Mouse (Mus musculus) C2C12 (cell line): ENCODE data around the gene Mrpl16. TPM values are rescaled to one million over a fixed set of nuclear protein-coding genes. Genes with fewer than 3 reads are reported as not detected.
A peak's percentile ranks its signal among the peaks of the same experiment; 100 is the strongest.

ENCODE experiments used
- H3K27me3 ChIP-seq: one replicate; pipeline ENCODE4 v1.6.1; 2011; ENCODE audit not compliant: control insufficient read depth, insufficient read depth, insufficient read length
- H3K36me3 ChIP-seq: one replicate; pipeline ENCODE4 v1.6.1; 2011; ENCODE audit not compliant: control insufficient read depth, insufficient read depth
- H3K4me3 ChIP-seq: one replicate; pipeline ENCODE4 v1.5.1; 2011; ENCODE audit warnings: mild to moderate bottlenecking, control low read depth; ENCODE audit not compliant: poor library complexity, insufficient read depth, severe bottlenecking
- H3K79me2 ChIP-seq: one replicate; pipeline ENCODE4 v1.6.1; 2011; ENCODE audit not compliant: control insufficient read depth, insufficient read depth
- H3K79me3 ChIP-seq: one replicate; pipeline ENCODE4 v1.6.1; 2011; ENCODE audit warnings: low read depth, control low read depth
- H3ac ChIP-seq: one replicate; pipeline ENCODE3; 2011; ENCODE audit warnings: low read depth; ENCODE audit not compliant: control insufficient read depth, insufficient read length
- CEBPB ChIP-seq: IDR thresholded peaks from one replicate; pipeline ENCODE4 v1.6.1; 2011; ENCODE audit warnings: low read depth, mild to moderate bottlenecking, control low read depth, moderate library complexity
- CTCF ChIP-seq: IDR thresholded peaks from one replicate; pipeline ENCODE4 v1.5.1; 2011; ENCODE audit not compliant: control insufficient read depth, insufficient read depth, insufficient read length
- FOSL1 ChIP-seq: IDR thresholded peaks from one replicate; pipeline ENCODE4 v1.8.0; 2011; ENCODE audit warnings: mild to moderate bottlenecking, low read length; ENCODE audit not compliant: poor library complexity, insufficient read depth, severe bottlenecking
- MAX ChIP-seq: IDR thresholded peaks from one replicate; pipeline ENCODE4 v1.6.1; 2011; ENCODE audit warnings: mild to moderate bottlenecking, control low read depth
- MYOD1 ChIP-seq: IDR thresholded peaks from one replicate; pipeline ENCODE4 v1.6.1; 2011; ENCODE audit warnings: low read depth; ENCODE audit not compliant: control insufficient read depth, insufficient read length
- MYOG ChIP-seq: IDR thresholded peaks from one replicate; pipeline ENCODE4 v1.6.1; 2011; ENCODE audit not compliant: control insufficient read depth, insufficient read length; ENCODE audit errors: extremely low read depth
- USF1 ChIP-seq: IDR thresholded peaks from one replicate; pipeline ENCODE4 v1.6.1; 2011; ENCODE audit warnings: low read depth, mild to moderate bottlenecking, control low read depth, moderate library complexity
- polyA plus RNA-seq: library from polyadenylated mRNA; unstranded; fragments of >200 nt; fragmentation: generic; extraction: Trizol; gene quantifications from one replicate; pipeline ENCODE4 v1.2.1, GENCODE M21; 2012; ENCODE audit warnings: missing spikeins

The Mrpl16 gene
- polyA plus RNA-seq, 1 experiment: 60.5 TPM

DNA sequence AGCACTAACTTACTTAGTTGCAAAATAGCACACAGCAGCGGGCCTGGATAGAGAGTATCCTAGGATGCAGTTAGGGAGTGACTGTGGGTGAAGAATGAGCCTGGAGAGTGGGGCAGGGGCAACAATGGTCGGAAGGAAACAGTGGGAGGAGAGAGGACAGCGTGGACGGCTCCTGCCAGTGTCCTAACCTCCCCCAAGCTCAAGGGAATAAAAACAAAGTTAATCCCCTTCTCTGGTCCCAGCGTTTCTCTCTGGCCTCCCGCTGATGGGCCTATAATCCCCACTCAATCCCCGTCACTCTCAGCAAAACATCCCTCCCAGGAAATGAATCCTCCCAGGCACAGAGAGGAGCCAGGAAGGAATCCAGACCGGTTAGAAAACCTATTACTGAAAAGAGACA, 43.5 kb downstream of the Mrpl16 start:
- no peaks in the 10 kb centered on the region for H3K79me3 ChIP-seq

DNA sequence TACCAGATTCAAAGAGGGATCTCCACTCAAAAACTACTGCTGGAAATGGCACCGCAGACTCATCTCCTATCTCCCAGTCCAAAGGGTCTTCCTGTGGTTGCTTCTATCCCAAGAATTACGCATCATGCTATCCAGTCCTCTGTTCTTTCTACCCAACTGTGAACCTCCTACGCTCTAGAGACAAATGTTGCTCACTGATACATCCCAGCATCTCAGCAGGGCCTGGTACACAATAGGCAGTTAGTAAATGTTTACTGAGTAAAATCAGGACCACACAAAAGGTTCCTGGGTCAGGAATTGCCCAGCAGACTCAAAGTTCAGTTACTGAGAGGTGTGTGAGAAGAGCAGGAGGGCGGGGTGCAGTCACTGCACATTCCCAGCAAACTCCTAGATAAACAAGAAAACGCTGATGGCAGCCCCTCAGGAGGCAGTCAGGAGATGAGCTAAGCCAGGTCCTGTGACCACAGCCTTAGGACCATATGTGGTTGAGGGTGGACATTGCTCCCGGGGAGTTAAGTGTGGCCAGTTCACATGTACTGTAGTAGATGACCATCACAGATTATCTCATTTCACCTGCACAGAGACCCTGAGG, 44.6 kb downstream of the Mrpl16 start:
- no peaks in the 10 kb centered on the region for H3K27me3 ChIP-seq
- no peaks in the 10 kb centered on the region for H3K79me2 ChIP-seq
- TF ChIP-seq MAX: no peak
- TF ChIP-seq MYOD1: no peak
- H3K4me3 ChIP-seq: no peak overlapping the region
- no peaks in the 10 kb centered on the region for H3K79me3 ChIP-seq
- H3K36me3 ChIP-seq: no peaks in the 10 kb centered on the region
- no peak overlapping the region for H3ac ChIP-seq

More for the DNA sequence above, 43.5 kb downstream of the Mrpl16 start:
- H3K27me3 ChIP-seq: no peaks in the 10 kb centered on the region
- TF ChIP-seq MYOG (no peak), MAX (no peak), CEBPB (no peak), FOSL1 (no peak), USF1 (no peak), CTCF (no peak), MYOD1 (no peak)
- H3K36me3 ChIP-seq: no peaks in the 10 kb centered on the region
- no peak overlapping the region for H3K4me3 ChIP-seq
- no peaks in the 10 kb centered on the region for H3K79me2 ChIP-seq
- H3ac ChIP-seq: no peak overlapping the region

DNA sequence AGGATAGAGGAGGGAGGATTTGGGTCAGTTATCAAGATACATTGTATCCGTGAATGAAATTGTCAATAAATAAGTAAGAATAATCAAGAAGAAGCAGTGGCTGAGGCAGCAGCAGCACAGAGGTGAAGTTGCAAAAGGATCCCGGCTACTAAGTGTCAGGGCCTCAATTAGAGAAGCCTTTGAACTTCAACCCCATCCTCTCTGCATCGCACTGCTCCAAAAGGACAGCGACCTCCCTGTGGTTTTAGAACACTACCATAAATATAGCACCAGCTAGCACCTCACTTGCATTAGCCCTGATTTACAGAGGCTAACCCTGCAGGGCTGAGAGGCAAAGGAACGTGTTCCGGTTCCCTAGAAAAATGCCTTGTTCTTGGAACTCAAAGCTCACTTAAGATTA, 46.5 kb downstream of the Mrpl16 start:
- Histone ChIP-seq H3K79me2 (no peaks in the 10 kb centered on the region), H3K4me3 (no peak overlapping the region), H3K79me3 (no peaks in the 10 kb centered on the region), H3K27me3 (no peaks in the 10 kb centered on the region), H3K36me3 (no peaks in the 10 kb centered on the region), H3ac (no peak overlapping the region)
- TF ChIP-seq USF1 (no peak), FOSL1 (no peak), MAX (no peak), CEBPB (no peak)

DNA sequence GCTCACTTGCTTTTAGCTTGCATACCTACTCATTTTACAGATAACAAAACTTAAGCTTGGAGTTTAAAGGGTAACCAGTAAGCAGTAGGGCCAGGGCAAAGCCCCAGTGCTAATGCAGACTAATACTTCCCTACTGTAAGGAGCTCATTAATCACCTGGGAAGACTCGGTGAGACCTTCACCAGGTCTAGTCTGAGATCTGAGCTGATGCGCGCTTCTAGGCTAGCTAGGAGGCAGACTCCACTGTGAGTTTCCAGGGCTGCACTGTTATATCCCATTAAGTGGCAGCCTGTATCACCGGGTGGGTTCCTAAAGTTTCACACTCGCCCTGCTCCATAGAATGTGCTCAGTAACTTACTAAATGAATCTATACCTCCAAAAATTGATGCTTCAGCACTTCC, 47.4 kb downstream of the Mrpl16 start:
- H3ac ChIP-seq: no peak overlapping the region
- no peaks in the 10 kb centered on the region for H3K79me2 ChIP-seq
- no peaks in the 10 kb centered on the region for H3K79me3 ChIP-seq
- no peaks in the 10 kb centered on the region for H3K27me3 ChIP-seq
- no peaks in the 10 kb centered on the region for H3K36me3 ChIP-seq
- TF ChIP-seq MYOD1 (no peak), MYOG (no peak), FOSL1 (no peak), MAX (no peak), CEBPB (no peak), USF1 (no peak), CTCF (no peak)
- peak overlapping the region; percentile 45 for H3K4me3 ChIP-seq

DNA sequence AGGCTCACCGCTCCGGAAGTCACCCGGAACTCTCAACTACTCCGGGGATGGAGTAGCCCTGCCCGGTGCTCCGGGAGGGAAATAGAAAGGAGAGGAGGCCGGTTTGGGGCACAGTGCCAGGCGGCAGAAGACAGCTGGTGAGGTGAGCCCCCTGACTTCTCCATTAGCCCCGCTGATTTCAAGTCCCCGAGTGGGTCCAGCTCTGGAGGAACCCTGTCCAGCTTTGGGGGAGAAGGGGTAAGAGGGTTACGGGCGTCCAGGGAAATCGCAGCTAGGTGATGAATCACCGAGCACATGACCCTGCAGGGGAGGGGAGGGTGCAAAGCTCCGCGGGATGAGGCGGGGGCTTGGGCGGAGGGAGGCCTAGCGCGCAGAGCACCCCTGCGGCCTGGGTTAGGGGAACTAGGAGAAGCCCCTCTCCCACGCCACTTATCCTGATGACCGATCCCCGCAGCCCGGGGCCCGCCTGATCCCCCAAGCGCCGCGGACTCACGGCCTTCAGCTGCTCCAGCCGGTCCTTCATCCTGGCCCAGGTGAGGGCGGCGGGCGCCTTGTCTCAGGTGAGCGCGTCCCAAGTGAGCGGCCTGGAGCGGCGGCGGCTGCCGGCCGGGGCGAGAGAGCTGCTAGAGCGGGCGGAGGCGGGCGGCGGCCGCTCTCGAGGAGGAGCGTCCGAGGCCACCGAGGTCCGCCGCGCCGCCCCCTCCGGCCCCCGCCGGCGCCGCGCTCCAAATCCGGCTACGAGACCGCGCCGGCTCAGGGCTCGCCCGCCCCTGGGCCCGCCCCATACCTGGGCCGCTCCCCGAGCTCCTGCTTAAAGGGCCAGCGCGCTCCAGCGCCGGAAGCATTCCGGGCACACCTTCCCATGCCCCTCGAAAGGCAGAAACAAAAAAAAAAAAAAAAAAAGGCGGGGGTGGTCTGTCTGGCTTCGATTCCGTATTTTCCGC, 48.3 kb downstream of the Mrpl16 start:
- Histone ChIP-seq H3K79me3 (no peaks in the 10 kb centered on the region), H3K4me3 (peak overlapping the region; percentile 45), H3K27me3 (no peaks in the 10 kb centered on the region), H3K36me3 (no peaks in the 10 kb centered on the region), H3K79me2 (no peaks in the 10 kb centered on the region), H3ac (peak overlapping the region; percentile 77)
- TF ChIP-seq USF1 (peak; percentile 73), MAX (no peak)

DNA sequence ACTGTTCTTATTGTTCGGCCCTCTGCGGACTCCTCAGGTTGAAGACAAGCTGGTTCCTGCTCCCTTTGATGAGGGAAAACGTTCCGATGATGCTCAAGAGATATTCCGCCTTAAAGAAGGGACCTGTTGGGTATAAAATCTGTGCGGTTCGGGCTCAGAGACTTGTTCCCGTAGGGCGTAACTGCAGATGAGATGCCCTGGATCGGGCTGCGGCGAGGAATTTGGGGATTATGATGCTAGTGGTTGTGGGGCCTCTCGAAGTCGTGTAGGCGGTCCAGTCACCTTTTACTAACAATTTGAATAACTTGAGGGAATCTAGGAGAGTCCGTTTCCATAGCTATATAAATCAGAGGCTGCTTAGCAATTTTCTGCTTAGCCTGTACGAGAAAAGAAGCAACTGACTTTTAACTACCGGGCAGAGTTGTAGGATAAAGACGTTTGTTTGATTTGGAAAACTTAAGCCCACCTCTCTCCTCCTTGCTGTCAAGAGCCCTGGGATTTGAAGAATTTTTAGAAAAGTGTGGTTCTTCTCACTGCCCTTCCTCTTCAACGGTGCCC, 49.0 kb downstream of the Mrpl16 start, which contains the start of gene Stx3:
TSS of gene Stx3 (minus strand) at position 261 of the 558 bp plus-strand sequence.
- H3ac ChIP-seq: peak within 1 kb of the TSS; percentile 77
- peak within 1 kb of the TSS; percentile 45 for H3K4me3 ChIP-seq
- TF ChIP-seq FOSL1 (no peak), CTCF (no peak), MYOG (no peak), MAX (no peak), USF1 (no peak), CEBPB (no peak), MYOD1 (no peak)
- no peaks in the 10 kb centered on the region for H3K27me3 ChIP-seq
- no peaks in the 10 kb centered on the region for H3K36me3 ChIP-seq
- no peaks in the 10 kb centered on the region for H3K79me3 ChIP-seq
- H3K79me2 ChIP-seq: no peaks in the 10 kb centered on the region
